Mouse (Mus musculus) left cerebral cortex, adult 2 months (tissue): ENCODE results near the gene Trpm1. TPM values are rescaled to one million over a fixed set of nuclear protein-coding genes. Genes with fewer than 3 reads are reported as not detected.

Source experiments
- DNase-seq, 2 experiments: peaks; one replicate each; pipeline ENCODE4 v3.0.0; 2021 to 2022; ENCODE audit warnings: low spot score in 2 of 2, mixed read lengths in 1 of 2; ENCODE audit errors: extremely low spot score in 1 of 2
- H3K27ac ChIP-seq: fragments of 200-600 bp; 2 replicates; pipeline ENCODE4 v1.8.1; 2022
- H3K4me3 ChIP-seq: fragments of 200-600 bp; 2 replicates; pipeline ENCODE4 v1.8.1; 2022
- CTCF ChIP-seq: fragments of 200-600 bp; IDR thresholded peaks from 2 replicates; pipeline ENCODE4 v1.8.1; 2022; ENCODE audit warnings: antibody characterized with exemption, mild to moderate bottlenecking, moderate library complexity
- intact Hi-C: fragments of 180-260 bp; cut with DNase I; formaldehyde crosslinking; loops from one replicate; pipeline ENCODE4 v1.15.1; 2025
- total RNA-seq, 2 experiments: library from RNA; stranded (reverse); gene quantifications; 2 replicates each; pipeline ENCODE4 v1.2.3; 2021

Trpm1 gene
- total RNA-seq, 2 experiments from 2014 or later: 0.61 TPM

DNA sequence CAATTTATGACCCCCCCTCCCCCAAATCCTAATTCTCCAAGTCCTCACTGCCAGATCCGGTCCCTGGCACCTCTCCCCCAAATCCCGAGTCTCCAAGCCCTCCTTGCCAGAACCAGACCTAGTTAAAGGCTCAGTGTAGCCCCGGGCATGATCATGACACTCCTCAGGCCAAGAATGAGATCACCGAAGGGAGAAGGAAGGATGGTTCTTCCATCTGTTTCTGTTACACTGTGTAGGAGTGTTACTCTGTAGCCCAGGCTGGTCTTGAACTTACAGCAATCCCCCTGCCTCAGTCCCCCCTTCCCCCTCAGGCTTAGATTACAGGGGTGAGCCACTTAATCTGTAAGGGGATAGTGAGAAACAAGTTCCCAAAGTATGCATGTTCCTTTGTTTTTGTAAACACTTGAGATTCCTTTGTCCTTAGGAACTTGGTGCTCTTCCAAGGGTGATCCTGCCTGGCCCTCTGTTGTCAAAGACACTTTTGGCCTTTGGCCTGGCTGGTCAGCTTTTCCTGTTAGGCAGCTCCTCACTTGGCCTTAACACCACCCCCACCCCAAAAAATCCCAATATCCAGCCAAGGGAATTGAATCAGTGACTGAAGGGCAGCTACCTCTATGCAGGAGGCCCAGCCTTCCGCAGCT, 2.8 kb downstream of the Trpm1 start:
- Histone ChIP-seq H3K4me3 (no peak overlapping the region), H3K27ac (peak overlapping the region; percentile 77)
- DNase-seq: no peak
- intact Hi-C loops: loop anchor here (10.0 kb wide), 1 partner anchor 302 kb away; no protein-coding TSS in a partner anchor
- no peak for TF ChIP-seq CTCF

DNA sequence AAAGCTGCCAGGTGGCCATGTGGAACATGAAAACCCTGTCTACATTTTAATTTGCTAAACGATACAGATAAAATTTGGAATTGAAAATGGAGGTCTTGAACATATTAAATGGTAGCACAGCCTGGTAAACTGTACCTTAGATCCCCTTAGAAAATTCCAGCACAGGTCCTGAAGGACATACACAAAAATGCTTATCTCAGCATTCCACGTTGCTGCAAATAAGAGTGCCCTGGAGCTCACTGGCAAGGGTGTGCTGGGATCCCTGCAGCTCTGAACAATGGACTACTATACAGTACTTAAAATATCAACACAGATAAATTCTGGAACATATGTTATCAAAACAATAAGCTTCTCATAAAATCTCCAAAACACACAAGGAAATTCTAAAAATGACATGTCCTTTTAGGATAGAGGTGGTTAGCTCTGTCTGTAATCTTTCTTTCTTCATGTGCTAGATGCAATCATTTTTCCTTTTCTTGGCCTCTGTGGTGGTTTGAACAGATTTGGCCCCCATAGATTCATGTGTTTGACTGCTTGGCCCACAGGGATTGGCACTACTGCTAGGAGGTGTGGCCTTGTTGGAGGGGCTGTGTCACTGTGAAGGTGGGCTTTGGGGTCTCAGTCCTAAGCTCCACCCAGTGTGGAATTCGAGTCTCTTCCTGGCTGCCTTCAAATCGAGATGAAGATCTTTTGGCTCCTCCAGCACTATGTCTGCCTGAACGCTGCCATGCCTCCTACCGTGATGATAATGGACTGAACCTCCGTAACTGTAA, 3.5 kb downstream of the Trpm1 start:
- peak overlapping the region; percentile 77 for H3K27ac ChIP-seq

DNA sequence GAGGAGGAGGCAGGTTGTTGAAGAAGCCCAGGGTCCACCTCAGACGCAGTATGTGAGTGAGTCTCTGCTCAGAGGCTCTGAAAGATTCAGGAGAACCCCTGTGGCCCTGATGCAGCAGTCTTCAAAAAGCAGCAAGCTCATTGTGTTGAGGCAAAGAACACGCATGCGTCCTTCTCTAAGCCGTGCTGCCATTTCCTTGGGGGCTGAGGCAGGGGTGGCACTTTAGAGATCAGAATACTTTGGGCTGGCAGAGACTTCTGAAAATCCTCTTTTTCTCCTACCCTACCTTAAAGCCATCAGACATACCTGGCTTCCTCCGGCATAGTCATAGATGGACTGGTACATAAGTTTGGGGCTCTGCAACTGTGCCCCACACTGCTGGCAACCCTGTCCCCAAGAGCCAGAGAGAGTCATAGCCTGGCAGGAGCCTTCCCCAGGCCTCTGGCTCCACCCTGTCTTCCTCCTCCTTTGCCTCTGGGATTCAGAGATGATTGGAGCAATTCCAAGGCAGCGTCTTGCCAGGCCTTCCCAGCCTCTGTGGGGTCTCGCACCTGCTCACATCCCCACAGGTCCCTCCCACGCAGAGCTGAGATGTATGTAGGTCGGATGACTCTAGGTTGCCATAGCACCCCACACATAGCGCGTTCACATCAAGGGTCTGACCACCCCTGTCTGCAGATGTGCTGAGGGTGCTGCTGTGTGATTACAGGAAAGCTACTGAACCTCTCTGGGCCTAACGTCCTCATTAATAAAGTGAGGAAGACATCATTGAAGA, 4.8 kb downstream of the Trpm1 start:
- DNase-seq: peak in 1 of 2 experiments; percentile 42
- no peak for TF ChIP-seq CTCF
- Histone ChIP-seq H3K27ac (peak overlapping the region; percentile 77), H3K4me3 (no peak overlapping the region)
- intact Hi-C loops: loop anchor here (10.0 kb wide), 1 partner anchor 304 kb away; no protein-coding TSS in a partner anchor

More for the DNA sequence above, 3.5 kb downstream of the Trpm1 start:
- intact Hi-C loops: loop anchor here (10.0 kb wide), 1 partner anchor 302 kb away; no protein-coding TSS in a partner anchor
- TF ChIP-seq CTCF: no peak
- no peak for DNase-seq
- H3K4me3 ChIP-seq: no peak overlapping the region

DNA sequence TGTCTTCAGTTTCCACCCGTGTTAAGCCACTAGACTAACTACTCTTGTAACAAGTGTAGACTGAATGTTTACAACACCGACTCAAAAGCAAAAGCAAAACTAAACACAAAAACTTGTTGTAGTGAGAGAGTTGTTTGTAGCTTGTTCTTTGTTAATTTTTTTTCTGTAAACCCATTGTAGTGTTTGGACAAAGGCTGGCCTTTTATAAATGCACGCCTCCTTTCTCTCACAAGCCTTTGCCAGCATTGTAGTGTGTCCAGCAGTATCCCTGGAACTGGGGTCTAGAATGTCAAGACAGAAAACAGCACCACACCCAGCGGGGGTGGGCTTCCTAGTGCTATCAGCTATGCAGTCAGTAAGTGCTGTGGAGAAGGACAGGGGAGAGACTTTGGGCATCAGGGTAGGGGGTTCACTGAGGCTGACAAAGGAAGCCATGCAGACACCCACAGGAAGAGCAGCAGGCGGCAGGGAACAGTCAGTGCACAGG, 5.5 kb downstream of the Trpm1 start:
- Histone ChIP-seq H3K27ac (peak overlapping the region; percentile 77), H3K4me3 (no peak overlapping the region)
- no peak for TF ChIP-seq CTCF
- intact Hi-C loops: loop anchor here (10.0 kb wide), 1 partner anchor 304 kb away; no protein-coding TSS in a partner anchor
- no peak for DNase-seq

DNA sequence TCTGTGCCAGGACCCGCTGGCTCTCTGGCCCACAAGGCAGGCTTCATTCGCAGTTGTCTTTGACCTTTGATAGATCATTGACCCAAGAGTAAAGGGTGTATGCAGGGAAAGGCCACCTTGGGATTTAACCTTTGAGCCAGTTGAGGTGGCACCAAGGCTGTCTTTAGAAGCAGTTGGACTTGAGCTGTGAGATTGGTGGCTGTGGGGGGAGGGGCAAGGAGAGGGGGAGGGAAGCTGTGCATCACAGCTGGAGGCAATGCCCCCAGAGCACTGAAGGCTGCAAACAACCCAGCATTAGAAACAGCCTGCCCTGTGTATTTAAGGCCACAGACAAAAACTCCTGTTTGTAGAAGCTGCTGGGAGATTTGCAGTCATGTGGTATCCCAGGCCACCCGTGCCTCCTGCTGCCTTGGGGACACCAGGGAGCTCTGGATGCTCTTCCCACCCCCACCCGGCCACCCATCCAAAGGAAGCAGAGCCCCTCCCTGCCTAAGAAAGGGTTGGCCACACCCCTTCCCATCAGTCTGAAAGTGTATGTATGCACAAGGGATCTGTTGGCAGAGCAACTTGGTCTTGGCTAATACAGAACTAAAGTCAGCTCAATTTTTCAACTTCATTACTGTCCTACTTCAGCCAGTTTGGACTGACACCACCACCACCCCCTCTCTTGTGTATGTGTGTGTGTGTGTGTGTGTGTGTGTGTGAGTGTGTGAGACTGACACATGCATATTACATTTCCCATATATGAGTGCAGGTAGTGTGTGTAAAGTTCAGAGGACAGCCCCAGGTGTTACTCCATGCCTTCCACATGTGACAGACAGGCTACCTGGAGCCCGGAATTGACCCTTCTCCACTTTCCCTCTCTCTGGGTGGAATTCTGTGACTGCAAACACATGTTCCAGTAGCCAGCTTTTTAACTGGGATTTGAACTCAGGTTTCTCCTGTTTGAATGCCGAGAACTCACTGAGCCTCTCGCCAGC, 6.3 kb downstream of the Trpm1 start:
- Histone ChIP-seq H3K27ac (peak overlapping the region; percentile 77), H3K4me3 (no peak overlapping the region)
- no peak for TF ChIP-seq CTCF
- DNase-seq: no peak
- intact Hi-C loops: loop anchor here (10.0 kb wide), 1 partner anchor 305 kb away; no protein-coding TSS in a partner anchor

DNA sequence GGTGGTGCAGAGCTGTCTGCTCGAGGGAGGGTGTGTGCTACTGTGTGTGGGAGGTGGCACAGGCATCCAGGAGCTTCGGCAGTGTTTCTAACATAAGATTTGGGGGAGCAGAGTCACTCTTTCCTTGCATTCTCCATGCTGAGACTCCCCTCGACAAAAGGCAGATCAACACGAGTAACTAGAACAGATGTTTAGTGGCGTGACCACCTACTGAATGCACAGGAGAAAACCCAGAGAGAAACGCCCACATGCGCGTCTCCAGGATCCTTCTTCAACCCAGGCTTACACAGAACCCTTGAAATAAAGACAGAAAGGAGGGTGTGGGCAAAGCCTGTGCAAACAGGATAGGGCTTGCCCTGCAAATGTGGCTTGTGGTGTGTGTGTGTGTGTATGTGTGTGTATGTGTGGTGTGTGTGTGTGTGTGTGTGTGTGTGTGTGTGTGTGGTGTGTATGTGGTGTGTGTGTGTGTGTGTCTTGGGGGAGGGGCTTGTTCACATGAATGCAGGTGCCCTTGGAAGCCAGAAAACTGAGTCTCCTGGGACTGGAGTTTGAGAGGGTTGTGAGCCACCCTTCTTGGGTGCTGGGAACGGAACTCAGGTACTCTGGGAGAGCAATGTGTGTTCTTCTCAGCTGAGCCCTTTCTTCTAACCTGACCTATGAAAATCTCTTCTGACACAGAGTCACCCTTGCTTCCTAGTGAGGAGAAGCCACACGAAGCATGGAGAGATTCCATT, 7.3 kb downstream of the Trpm1 start:
- no peak for TF ChIP-seq CTCF
- H3K4me3 ChIP-seq: no peak overlapping the region
- H3K27ac ChIP-seq: peak overlapping the region; percentile 77
- DNase-seq: peak; percentile 53 to 56
- intact Hi-C loops: no loop called here

DNA sequence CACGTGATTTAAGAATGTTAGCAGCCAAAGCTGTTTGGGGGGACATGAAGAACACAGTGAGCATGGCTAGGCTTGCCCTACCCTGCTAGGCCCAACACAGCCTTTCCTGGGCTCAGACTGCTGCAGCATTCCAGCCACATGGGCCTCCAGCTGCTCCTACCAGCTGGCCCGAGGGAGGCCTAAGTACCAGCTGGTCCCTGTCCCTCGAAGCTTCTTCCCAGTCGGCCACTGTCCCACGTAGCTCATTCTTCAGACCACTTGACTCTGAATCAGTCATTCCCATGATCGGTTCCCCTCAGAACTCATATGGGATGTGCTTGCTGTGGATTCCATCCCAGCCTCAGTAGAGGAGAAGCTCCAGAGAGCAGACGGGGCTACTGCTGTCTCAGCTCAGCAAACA, 8.4 kb downstream of the Trpm1 start:
- Histone ChIP-seq H3K4me3 (no peak overlapping the region), H3K27ac (peak overlapping the region; percentile 74; the same call in 1 of the 2 replicates)
- no peak for DNase-seq
- intact Hi-C loops: no loop called here
- TF ChIP-seq CTCF: no peak

DNA sequence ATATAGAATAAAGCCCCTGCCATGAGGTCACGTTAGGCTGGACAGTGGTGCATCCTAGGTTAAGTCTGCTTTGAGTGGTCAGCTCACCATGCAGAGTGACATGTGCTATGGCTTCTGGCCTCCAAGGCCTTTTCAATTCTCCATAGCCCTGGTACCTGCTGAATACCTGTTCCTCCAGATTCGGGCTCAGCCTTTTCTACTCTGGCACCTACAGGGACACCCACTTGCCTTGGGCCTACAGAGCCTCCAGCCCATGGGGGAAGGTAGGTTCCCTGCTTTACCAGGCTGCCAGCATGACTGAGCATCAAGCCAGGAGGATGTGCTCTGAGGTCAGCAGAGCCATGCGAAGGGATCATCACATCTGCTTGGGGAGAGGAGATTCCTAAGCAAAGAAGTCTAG, 9.5 kb downstream of the Trpm1 start:
- no peak overlapping the region for H3K27ac ChIP-seq
- TF ChIP-seq CTCF: no peak
- intact Hi-C loops: no loop called here
- DNase-seq: no peak
- H3K4me3 ChIP-seq: no peak overlapping the region

DNA sequence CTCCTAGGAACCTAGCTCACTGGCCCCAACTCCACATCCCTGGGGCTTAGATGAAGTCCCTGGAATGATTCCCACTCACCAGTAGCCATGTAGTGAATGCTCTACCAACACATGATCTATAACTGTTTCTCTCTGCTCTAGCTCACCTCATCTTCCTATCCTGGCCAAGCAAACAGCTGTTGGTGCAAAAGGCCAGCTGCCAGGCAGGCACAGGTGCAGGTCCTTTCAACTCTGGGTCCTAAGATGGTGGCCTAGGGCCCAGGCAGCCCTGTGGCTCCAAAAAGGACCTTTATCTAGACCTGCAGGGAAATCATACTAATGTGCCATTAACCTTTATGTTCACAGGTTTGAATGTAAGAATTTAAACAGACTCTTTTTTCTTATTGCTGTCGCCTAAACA, 10.3 kb downstream of the Trpm1 start:
- intact Hi-C loops: loop anchor here (2.0 kb wide), 1 partner anchor 579 kb away; no protein-coding TSS in a partner anchor
- no peak for DNase-seq
- Histone ChIP-seq H3K27ac (no peak overlapping the region), H3K4me3 (no peak overlapping the region)
- no peak for TF ChIP-seq CTCF

DNA sequence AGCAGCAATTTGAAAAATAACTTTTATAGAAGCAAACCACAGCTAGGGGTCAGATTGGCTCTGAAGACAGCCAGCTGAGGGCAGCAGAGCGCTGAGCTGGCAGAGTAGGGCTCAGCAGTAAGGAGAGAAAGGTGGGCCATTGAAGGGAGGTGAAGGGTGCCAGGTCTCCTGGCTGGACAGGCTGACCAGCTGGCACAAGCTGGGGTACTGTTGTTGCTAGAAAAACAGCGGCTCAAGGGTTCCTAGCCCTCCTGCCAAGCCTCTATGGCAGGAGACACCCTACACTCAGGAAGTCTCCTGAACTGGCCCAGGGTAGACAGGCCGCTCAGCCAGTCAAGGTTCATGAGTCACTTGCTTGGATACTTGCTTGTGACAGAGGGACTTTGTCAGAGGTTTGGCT, 11.4 kb downstream of the Trpm1 start:
- Histone ChIP-seq H3K27ac (no peak overlapping the region), H3K4me3 (no peak overlapping the region)
- intact Hi-C loops: loop anchor here (1.0 to 2.0 kb wide), 2 partner anchors 162 to 578 kb away; no protein-coding TSS in a partner anchor
- peak; percentile 50 to 63 for DNase-seq
- peak; percentile 89 for TF ChIP-seq CTCF
